Mouse (Mus musculus): ENCODE data around the gene Gnb3.
"Not testable (repeated sequence)": the region's sequence is repeated elsewhere in the genome, so short reads cannot be mapped to it uniquely, and the experiment has no call there.

The Gnb3 gene

DNA sequence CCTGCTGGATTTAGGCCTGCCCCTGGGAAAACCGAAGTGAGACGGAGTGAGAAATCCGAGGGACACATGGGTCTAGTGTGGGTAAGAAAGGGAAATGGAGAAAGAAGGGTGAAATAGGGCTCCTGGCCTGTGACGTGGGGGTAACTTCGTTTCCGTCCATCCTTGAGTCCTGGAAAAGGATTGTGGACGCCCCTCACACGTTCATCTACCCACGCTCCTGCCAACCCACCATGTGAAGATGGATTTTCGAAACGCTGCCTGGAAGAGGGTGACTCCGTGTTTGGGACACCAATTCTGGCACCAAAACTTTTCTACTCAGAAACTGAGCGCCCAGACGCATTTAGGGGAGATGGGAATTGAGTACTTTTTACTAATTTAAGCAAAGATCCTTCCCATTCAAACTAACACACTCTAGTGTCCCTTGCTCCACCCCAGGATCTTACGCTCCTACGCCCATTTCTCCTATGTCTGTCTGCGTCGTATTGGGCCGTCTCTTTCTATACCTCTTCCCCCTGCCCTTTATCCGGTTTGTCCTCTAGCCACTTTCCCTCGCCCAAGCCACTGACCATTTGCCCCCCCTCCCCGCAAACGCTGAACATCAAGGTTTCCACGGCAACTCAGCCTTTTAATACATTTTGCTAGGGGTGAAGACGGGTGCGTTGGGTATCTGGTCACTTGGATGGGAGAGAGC lies 17.9 kb upstream of the Gnb3 start:
- no peak for DNase-seq (ENCODE audit: low spot score)

DNA sequence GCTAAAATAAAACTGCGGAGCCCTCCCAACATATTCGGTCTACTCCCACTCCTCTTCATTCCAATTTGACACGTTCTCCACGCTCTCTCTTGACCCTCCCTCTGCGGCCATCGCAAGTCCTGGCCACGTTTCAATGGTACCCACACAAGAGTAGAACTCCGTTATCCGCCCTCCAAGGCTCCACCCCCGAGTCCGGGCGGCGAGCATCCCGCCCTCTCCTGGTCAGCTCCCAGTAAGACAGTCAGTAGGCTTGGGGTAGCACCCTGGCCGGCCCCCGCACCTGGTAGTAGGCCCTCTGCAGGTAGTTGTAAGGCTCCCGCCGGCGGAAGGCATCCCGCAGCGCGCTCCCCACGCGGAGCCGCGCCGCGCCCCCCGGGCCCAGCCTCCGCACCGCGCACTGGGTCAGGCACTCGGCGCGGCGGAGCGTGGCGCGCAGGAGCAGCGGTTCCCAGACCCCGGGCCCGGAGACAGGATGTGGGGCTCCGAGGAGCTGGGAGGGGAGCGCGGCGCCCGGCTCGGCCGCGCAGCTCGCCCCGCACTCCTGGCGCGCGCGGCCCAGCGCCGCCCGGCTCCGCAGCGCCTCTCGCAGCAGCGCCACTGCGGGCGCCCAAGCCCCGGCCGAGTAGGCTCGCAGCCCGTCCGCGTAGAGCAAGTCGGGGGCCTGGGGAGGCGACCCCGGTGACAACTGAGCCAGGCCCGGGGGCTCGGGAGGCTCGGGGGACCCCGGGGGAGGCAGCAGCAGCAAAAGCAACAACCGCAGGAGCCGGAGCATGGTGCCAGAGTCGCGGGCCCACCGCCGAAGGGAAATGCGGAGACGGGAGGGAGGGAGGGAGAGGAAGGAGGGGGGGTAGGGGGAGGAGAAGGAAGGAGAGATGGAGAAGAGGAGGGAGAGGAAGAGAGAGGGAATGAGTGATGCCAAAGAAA lies 17.1 kb upstream of the Gnb3 start, which contains the start of gene P3h3:
Gene P3h3, minus strand, starts transcription at position 837 of the 924 bp plus-strand sequence.
- peak; percentile 89 for DNase-seq (ENCODE audit: low spot score)

DNA sequence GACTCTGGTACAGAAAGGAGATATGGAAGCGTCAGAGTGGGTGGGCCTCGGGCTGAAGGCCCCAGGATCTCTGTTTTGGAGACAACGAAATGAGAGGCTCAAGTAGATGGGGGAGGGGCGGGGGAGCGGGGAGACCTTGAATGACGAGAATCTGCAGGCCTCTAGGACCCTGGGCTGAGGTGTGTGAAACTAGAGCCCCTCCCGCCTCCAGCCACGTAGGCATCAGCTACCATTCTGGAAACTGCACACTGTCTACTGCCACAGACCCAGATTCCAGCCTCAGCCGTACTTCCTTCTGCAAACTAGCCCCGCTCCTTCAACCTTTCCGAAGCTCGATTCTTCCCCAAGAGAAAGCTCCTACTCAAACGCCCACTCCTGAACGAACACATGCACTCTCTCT lies 16.2 kb upstream of the Gnb3 start:
- DNase-seq (ENCODE audit: low spot score) = no peak

DNA sequence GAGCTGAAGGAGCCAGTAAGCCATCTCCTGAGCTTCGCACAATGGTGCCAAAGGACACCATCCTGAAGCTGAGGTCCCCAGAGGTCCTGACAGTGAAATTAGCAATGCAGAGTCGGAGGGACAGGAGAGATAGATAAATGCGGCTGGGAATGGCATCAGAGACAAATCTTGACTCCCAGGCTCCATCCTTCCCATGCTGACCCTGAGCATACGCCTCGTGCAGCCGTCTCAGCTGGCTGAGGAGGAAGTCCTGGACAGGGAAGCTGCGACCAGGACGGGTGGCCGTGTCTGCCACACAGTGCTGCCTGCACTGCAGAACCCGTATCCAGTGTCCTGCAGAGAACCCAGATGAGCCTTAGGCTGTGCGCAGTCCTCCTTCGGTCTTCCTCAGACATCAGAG lies 14.6 kb upstream of the Gnb3 start:
- DNase-seq (ENCODE audit: low spot score) = no peak

DNA sequence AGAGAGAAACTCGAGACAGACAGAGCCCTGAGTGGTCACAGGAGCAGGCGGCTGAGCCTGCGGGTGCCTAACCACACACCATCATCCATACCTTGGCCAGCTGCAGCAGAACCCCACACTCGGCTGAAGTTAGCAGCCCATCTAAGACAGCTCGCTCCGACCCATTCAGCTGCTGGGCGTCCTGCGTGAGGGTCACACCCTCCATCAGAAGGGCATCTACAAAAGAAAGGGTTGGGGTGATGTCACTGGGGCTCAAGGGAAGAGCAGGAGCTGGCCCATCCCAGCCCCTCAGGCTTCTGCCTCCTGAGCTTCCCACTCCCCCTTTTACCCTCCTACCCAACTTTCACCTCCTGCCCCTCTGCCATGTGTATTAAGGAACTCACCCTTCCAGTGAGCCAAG lies 10.5 kb upstream of the Gnb3 start:
- no peak for DNase-seq (ENCODE audit: low spot score)

DNA sequence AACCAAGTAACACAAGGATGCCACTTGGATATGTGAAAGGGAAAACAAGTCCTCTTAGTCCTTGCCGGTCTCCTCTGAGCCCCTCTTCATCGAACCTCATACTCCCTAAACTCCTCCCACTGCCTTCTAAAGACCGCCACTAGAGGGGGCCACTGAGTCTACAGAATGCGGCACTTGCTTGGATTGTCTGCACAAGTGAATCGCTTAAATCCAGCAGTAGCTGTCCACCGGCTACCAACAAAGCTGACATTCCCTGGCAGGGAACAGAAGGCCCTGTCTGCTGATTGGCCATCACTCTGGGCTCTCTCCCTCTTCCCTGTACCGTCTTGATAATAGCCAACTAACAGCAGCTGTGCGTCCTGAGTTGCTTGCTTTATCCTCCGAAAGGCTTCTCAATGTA lies 7.2 kb upstream of the Gnb3 start:
- DNase-seq (ENCODE audit: low spot score) = peak; percentile 89

DNA sequence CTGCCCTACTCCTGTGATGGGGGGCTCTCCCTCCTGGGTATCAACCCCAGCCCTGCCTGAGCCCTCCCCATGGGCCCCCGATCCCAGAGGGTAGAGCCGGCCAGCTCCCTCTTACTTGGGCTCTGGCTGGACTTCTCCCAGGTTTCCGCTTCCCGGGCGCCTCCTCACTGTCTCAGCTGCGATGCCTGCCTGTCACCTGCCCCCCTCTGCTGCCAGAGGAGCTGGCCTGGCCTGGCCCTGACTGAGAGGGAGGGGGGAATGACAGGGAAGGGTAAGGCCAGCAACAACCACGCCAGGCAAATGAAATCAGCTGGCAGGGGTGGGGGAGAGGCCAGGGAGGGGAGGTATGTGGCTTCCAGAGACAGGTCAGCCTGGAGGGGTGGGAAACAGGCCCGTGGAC lies 270 bp downstream of the Gnb3 start:
- peak; percentile 67 for DNase-seq (ENCODE audit: low spot score)

DNA sequence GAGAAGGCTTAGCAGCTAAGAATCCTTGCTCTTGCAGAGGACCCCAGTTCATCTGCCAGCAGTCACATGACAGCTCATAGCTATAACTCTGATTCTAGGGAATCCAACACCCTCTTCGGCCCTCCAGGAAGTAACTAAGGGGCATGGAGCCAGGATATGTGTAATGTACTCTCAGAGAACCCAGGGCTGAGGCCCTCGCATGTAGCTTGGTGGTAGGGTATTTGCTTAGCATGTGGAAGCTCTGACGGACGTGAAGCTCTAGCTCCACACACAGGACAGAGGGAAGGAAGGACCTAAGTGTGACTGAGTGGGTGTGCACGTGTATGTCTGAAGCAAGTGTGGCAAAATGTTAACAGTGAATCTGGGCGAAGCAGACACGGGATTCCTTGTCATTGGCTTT lies 3.7 kb downstream of the Gnb3 start:
- DNase-seq (ENCODE audit: low spot score) = no peak

DNA sequence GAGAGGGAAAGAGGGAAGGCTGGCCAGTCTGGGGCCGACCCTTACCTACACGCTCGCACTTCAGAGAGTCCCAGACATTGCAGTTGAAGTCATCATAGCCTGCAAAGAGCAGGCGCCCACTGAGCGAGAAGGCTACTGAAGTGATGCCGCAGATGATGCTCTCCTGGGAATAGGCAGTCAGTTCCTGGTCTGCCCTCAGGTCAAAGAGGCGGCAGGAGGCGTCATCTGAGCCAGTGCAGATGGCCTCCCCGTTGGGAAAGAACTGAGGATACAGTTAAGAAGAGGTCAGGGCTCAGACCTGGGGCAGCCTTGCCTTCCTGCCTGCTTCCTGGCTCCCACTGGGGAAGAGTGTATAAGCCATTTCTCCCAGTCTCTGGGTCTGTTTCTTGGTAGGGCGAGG lies 4.5 kb downstream of the Gnb3 start:
- peak; percentile 68 for DNase-seq (ENCODE audit: low spot score)

DNA sequence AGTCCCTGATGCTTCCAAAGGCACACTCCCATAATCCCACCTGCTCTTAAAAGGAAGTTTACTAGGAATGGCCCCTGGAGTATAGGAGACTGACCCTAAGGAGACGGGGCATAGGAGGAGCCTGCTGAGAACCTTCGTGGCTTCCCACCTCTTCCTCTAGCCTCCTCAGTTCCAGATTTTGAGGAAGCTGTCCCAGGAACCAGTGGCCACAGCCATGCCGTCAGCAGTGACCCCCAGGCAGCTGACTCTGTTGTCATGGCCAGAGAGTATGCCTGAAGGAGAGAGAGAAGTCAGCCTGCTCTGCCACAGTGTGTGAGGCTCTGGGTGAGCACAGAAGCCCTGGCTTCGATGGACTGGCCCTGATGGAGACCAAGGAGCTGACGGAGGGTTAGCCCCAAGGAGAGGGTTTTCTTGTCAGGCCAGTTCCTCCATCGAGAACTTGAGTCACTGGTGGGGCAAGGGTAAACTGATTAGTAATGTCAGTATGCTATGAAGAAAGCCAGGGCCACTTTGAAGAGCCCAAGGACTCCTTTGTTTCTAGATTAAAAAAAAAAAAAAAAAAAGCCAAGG lies 5.5 kb downstream of the Gnb3 start:
- no peak for DNase-seq (ENCODE audit: low spot score)

DNA sequence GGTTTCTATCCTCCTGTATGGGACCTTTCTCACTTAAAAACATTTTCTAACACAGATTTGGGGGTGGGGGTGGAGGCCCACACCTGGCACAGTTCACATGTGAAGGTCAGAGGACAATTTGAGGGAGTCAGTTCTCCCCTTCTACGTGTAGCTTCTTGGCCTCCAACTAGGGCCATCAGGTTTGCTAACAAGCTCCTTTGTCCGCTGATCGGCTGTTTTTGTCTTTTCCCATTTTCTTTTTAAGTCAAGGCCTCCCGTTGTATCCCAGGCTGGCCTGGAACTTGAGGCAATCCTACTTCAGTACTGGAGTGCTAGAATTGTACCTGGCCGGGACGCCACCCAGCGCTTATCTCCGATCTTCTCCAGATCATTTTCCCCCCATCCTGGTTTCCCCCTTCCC lies 8.4 kb downstream of the Gnb3 start:
- no peak for DNase-seq (ENCODE audit: low spot score)

DNA sequence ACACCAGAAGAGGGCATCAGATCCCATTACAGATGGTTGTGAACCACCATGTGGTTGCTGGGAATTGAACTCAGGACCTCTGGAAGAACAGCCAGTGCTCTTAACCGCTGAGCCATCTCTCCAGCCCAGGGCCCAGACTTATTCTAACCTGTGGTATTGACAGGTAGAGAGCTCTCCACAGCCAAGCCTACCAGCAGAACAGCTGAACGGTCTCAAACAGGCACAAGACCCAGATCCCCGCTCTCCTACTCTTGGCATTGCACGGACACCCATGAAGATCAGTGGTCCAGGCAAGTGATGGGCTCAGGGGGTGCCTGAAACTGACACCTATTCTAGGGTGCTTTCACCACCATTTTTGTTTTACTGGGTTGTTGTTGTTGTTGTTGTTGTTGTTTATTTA lies 8.9 kb downstream of the Gnb3 start:
- not testable (repeated sequence) for DNase-seq (ENCODE audit: low spot score)

DNA sequence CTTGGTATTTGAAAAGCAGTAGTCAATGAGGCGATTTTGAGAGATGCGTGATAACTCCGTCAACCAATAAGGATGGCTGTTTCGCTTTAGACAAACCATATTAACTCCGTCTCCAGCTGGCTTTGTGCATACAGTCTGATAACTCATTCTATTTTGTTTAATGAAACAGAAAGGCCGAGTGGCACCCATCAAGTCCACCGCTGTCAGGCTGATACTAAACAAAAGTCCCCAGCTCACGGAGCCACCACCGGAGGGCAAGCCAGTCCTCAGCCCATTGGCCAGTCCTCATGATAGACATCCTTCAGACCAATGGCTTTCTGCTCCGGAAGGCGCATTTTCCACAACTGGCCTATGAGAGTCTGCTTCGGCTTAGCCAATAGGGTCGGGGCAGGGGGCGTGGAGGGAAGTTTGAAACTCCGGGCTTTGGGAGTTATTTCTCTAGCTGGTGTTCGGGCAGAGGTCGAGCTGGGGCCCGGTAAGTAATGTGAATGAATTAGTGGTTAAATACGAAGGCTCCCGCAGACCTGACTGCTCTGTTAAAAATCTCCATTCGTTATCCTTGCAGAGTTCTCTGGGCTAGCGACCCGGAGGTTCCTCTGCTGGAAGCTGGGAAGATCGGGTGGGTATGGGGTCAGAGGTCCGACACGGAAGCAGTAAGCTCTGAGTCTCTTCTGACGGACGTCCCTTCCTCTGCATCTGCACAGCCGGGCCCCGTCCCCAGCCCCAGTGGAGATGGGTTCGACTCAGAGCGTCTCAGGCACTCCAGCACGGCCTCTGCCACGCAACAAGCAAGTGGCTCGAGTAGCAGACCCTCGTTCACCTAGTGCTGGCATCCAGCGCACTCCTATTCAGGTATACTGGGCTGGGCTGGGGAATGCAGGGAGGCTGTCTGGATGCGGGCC lies 10.0 kb downstream of the Gnb3 start:
- peak; percentile 96 for DNase-seq (ENCODE audit: low spot score)

DNA sequence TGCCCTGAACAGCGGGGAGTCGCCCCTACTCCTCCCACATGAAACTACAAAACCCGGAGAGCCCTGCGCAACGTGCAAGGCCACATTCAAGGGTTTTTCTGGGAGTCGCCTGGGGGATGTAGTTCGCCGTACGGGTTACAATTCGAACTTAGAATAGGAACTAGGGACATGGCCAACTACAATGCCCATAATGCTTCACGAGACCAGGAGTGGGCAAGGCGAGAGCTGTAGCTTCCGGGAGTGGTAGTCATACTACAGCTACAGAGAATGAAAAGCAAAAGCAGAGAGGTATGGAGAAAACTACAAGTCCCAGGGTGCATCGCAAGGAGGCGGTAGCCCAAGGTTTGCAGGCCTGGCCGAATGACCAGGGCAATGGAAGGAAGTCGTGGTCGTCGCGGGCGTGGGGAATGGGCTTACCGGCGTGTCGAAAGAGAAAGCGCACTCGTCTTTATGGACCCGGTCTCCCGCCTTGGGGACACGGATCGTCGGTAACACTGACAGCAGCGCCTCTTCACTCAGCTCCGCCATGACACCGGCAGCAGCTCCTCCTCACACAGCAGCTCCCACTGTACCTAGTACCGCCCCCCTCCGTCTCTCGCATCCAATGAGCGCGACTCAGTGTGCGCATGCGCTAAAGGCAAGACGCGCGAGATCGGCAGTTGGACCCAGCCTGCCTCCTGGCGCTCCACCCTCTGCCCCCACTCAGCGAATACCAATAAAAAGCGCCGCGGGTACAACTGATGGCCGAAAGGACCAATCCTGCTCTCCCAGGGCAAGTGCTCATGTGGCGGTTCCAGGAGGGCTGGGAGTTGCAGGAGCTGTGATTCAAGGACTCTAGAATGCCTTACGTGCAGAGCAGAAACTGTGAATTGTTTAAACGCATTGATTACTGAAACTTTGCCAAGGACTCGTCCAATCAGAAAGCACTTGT lies 10.9 kb downstream of the Gnb3 start, which contains the start of the genes Usp5 and Cdca3:
Gene Usp5, minus strand, starts transcription at position 617 of the 931 bp plus-strand sequence.
Gene Cdca3, plus strand, starts transcription at position 680 of the 931 bp plus-strand sequence.
- DNase-seq (ENCODE audit: low spot score) = peak; percentile 99

DNA sequence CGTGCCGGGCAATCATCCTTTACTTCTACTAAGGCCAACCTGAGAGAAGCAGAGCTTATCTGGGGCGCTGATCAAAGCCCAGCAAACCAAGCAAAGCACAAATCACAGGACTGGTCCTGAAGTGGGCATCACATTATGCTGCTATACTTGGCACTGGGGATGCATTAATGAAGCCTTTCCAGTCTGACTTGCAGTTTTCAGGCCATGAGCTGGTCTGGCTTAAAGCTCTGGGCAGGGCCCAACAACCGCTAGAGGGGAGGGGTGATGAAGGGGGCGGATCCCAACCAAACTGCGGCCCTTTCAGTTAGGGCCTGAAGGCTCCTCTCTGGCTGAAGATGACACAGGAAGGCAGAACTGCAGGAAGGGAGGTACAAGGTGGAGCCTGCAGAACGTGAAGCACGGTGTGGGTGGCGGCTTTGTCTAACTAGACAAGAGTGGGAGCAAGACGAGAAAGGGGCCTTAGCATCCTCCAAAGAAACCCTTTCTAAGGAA lies 11.9 kb downstream of the Gnb3 start:
- DNase-seq (ENCODE audit: low spot score) = peak; percentile 82

DNA sequence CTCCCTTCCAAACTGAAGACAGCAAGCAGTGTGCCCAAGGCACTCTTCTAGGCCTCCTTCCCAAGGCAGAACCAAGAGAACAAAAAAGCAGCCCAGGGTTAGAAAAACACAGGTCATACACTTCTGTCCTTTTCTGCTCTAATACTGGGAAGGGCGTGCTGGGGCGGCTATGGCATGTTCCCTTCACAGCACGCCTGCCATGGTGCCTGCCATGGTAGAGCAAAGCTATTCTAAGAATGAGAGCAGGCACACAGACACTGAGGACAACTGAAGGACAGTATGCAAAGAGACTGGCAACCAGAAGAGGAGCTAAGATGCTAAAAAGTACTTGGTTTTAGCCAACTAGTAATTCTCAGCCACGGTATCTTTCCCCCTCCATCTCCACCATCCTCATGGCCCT lies 18.0 kb downstream of the Gnb3 start:
- no peak for DNase-seq (ENCODE audit: low spot score)

DNA sequence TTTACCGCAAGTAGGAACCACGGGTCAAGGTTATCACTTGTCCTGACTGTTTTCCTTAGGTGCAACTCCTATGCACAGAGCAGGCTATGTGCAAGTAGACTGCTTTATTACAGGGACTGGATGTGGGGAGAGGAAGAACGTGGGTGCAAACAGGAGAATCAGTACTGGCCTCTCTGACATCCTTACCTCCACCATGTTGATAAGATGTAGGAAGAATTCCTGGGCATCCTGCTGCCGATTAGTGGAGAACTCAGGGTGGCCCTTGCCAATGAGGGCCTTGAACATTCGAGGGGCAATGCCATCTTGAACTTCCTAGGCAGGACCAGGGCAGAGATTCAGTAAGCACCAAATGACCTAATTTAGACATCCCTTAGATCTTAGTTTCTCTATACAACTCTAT lies 19.2 kb downstream of the Gnb3 start:
- no peak for DNase-seq (ENCODE audit: low spot score)

DNA sequence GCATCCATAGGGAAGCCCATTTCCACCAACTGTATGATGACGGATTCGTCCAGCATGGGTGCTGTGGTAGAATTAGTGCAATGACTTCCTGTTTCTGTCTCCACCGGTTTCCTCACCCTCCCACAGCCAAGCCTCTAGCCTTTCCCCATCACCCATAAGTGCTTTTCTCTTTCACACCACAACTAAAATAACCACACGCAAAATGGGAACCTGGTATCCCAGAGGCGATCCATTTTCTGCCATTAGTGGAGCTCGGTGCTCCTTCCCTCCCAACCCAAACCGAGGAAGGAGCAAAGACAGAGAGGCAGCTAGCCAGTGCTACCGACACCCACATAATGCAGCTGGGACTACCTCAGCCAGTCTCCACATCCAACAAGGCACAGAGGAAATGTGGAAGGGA lies 22.1 kb downstream of the Gnb3 start:
- DNase-seq (ENCODE audit: low spot score) = no peak

DNA sequence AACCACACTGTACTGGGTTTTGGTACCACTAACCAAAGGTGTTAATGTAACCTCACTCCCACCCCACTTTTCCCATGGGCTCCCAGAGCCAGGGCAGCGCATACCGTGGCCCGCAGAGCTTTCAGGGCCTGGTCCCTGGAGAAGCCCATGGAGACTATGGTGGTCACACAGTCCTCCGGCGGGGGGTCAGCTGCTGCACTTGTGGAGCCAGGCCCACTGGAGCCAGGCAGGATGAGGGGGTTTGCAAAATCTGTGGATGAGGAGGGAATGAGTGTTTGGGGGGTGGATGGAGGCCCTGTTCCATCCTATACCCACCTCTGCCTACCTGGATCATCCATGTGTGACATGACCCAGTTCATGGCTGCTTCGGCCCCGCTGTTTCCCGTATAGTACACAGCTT lies 22.5 kb downstream of the Gnb3 start:
- DNase-seq (ENCODE audit: low spot score) = no peak

DNA sequence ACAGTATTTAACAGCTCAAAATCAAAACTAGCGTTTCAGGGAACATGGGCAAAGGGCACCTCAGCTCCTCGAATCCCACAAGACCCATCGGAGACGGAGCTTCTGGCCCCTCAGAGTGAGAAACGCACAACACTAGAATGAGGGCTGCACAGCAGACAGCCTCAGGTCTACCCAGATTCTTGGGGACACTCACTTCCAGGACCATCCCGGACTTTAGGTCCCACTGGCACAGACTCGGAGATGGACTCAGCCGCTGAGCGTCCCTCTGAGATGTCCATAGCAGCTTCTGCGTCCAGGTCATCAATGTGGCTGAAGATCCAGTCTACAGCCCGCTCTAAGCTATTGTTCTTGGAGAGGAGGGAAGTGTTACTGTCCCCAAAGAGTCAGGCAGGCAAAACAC lies 22.9 kb downstream of the Gnb3 start:
- DNase-seq (ENCODE audit: low spot score) = no peak

DNA sequence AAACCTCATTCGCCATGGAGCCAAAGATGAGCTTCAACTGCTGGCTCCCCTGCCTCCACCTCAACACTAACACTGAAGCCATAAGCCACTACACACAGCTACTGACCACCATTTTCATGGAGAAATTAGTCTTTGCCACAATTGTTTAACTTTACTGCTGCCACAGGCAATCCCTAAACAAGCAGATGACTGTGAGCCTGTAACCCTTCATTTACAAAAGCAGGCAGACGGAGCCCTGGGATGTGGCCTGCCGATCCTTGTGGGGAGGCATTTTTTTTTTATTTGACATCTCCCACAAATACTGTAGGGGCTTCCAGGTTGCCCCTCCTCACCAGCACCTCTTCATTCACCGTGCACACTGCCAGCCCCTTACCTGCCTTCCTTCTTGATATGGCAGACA lies 23.5 kb downstream of the Gnb3 start:
- DNase-seq (ENCODE audit: low spot score) = no peak
